Mouse (Mus musculus) kidney, postnatal 36 days (tissue): ENCODE data around the gene Mitd1.

ENCODE experiments used
- DNase-seq, 2 experiments: peaks; one replicate each; pipeline ENCODE4 v3.0.0; 2021 to 2022; ENCODE audit warnings: mixed read lengths in 2 of 2

Gene Mitd1

GRCm38 (mm10) chr1:37890025-37890652 is at the start of gene Mitd1, which contains the start of gene Mrpl30:
Gene Mitd1, minus strand, starts transcription at chr1:37890411.
Gene Mrpl30, plus strand, starts transcription at chr1:37890477.
- DNase-seq: peak; percentile 92 to 94

- DNase-seq: peak; percentile 34 to 63
Measured at GRCm38 (mm10) chr1:37931806-37932205, 41.6 kb upstream of the Mitd1 start.

GRCm38 (mm10) chr1:37925971-37926370 is 35.8 kb upstream of the Mitd1 start:
- DNase-seq: no peak

- no peak for DNase-seq
Measured at GRCm38 (mm10) chr1:37922536-37922935, 32.3 kb upstream of the Mitd1 start.

- no peak for DNase-seq
Measured at GRCm38 (mm10) chr1:37918096-37918495, 27.9 kb upstream of the Mitd1 start.

- DNase-seq: no peak
Measured at GRCm38 (mm10) chr1:37917666-37918065, 27.5 kb upstream of the Mitd1 start.

GRCm38 (mm10) chr1:37916393-37916792 is 26.2 kb upstream of the Mitd1 start, which contains the start of gene Lyg2:
Gene Lyg2, minus strand, starts transcription at chr1:37916493.
- no peak for DNase-seq

GRCm38 (mm10) chr1:37912751-37913150 is 22.5 kb upstream of the Mitd1 start:
- DNase-seq: no peak

GRCm38 (mm10) chr1:37903178-37903577 is 13.0 kb upstream of the Mitd1 start:
- peak; percentile 30 to 60 for DNase-seq

- no peak for DNase-seq
Measured at GRCm38 (mm10) chr1:37900288-37900687, 10.1 kb upstream of the Mitd1 start.

GRCm38 (mm10) chr1:37899816-37900215 is 9.6 kb upstream of the Mitd1 start:
- no peak for DNase-seq

GRCm38 (mm10) chr1:37894606-37895005 is 4.4 kb upstream of the Mitd1 start:
- no peak for DNase-seq

- no peak for DNase-seq
Measured at GRCm38 (mm10) chr1:37891400-37891799, 1.2 kb upstream of the Mitd1 start.

GRCm38 (mm10) chr1:37889206-37889605 is 1.0 kb downstream of the Mitd1 start:
- no peak for DNase-seq

- no peak for DNase-seq
Measured at GRCm38 (mm10) chr1:37884451-37884850, 5.8 kb downstream of the Mitd1 start.

- no peak for DNase-seq
Measured at GRCm38 (mm10) chr1:37883411-37883810, 6.8 kb downstream of the Mitd1 start.

- no peak for DNase-seq
Measured at GRCm38 (mm10) chr1:37877736-37878460, 12.3 kb downstream of the Mitd1 start.

GRCm38 (mm10) chr1:37873157-37873556 is 17.1 kb downstream of the Mitd1 start:
- no peak for DNase-seq

- DNase-seq: peak; percentile 90
Measured at GRCm38 (mm10) chr1:37872131-37873067, 17.8 kb downstream of the Mitd1 start.

GRCm38 (mm10) chr1:37871704-37872103 is 18.5 kb downstream of the Mitd1 start, which contains the start of gene Lipt1:
Gene Lipt1, plus strand, starts transcription at chr1:37871738.
- peak in 1 of 2 experiments; percentile 38 for DNase-seq

GRCm38 (mm10) chr1:37869362-37869761 is 20.8 kb downstream of the Mitd1 start:
- DNase-seq: no peak

- no peak for DNase-seq
Measured at GRCm38 (mm10) chr1:37868640-37869039, 21.6 kb downstream of the Mitd1 start.
